Mouse (Mus musculus): Measurements from ENCODE around the gene Dnajb4. TPM values are rescaled to one million over a fixed set of nuclear protein-coding genes. Genes with fewer than 3 reads are reported as not detected.

The Dnajb4 gene
- total and polyA plus RNA-seq, 2 experiments from 2014 or later = 54.5 to 60.1 TPM

DNA sequence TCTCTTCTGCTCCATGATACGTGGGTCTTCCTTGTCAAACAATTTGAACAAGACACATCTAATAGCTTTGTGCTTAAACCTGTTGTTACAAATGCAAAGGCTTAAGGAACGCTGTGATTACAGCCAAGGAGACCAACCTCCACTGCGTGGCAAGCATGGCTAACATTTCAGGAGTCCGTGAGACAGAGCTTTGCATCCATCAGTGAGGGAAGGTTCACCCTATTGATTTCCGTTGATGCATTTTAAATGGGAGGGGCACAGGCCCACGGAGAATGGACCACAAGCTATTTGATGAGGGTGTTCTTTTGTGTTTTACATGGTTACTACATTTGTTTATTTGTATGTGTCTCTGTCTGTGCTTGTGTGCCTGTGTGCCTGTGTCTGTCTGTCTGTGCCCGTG, 81.5 kb downstream of the Dnajb4 start:
- peaks cover 7% of the 10 kb centered on the region; the same call in 1 of the 2 replicates for H3K4me1 ChIP-seq (ENCODE audit: control insufficient read depth, insufficient read depth)
- no peak for DNase-seq (ENCODE audit: low spot score)
- no peaks in the 10 kb centered on the region for H3K36me3 ChIP-seq (replicated peaks; ENCODE audit: control insufficient read depth, insufficient read depth, low read length)
- no peak overlapping the region for H3K9ac ChIP-seq (replicated peaks; ENCODE audit: low read depth, low read length)
- ATAC-seq (ENCODE audit: insufficient read depth, low read depth) = no peak
- no peak overlapping the region for H3K27ac ChIP-seq (ENCODE audit: low read depth)
- no peak overlapping the region for H3K4me3 ChIP-seq (ENCODE audit: low read depth, low read length)
- H3K4me2 ChIP-seq (ENCODE audit: low read depth, low read length) = no peak overlapping the region
- TF ChIP-seq EP300 (IDR thresholded peaks at IDR 0.05; ENCODE audit: low read depth) = no peak
- TF ChIP-seq CTCF (IDR thresholded peaks at IDR 0.05; ENCODE audit: low read depth) = no peak
- WGBS = 84% methylated on average over 7 of the region's 7 CpGs
- H3K9me3 ChIP-seq (replicated peaks; ENCODE audit: control insufficient read depth, low read length) = no peaks in the 10 kb centered on the region
- no peaks in the 10 kb centered on the region for H3K27me3 ChIP-seq (ENCODE audit: control insufficient read depth, insufficient read depth, low read length)

Other genes with a start within 250 kb of the Dnajb4 start
- not detected in 2 replicates for gene Gipc2, start 44.1 kb downstream of the Dnajb4 start, total RNA-seq (2014; rRNA removed; ENCODE audit: low replicate concordance)
- gene Gipc2, start 44.1 kb downstream of the Dnajb4 start, polyA plus RNA-seq (2015; fragmentation: Nextera tagmentation; extraction: Ambion mirVana) = 3.3 and 3.6 TPM in 2 replicates
- 71.2 and 131 TPM in 2 replicates for gene Fubp1, start 120 bp upstream of the Dnajb4 start, total RNA-seq (2014; rRNA removed; ENCODE audit: low replicate concordance)
- gene Fubp1, start 120 bp upstream of the Dnajb4 start, polyA plus RNA-seq (2015; fragmentation: Nextera tagmentation; extraction: Ambion mirVana) = 72.9 and 80.7 TPM in 2 replicates
- gene Nexn, start 56.0 kb upstream of the Dnajb4 start, total RNA-seq (2014; rRNA removed; ENCODE audit: low replicate concordance) = 32.1 and 88.6 TPM in 2 replicates
- gene Nexn, start 56.0 kb upstream of the Dnajb4 start, polyA plus RNA-seq (2015; fragmentation: Nextera tagmentation; extraction: Ambion mirVana) = 314 and 316 TPM in 2 replicates
- 6.8 and 9.8 TPM in 2 replicates for gene Miga1, start 130.1 kb upstream of the Dnajb4 start, total RNA-seq (2014; rRNA removed; ENCODE audit: low replicate concordance)
- gene Miga1, start 130.1 kb upstream of the Dnajb4 start, polyA plus RNA-seq (2015; fragmentation: Nextera tagmentation; extraction: Ambion mirVana) = 8.7 and 9.0 TPM in 2 replicates
- gene Usp33, start 136.2 kb upstream of the Dnajb4 start, total RNA-seq (2014; rRNA removed; ENCODE audit: low replicate concordance) = 16.6 and 21.7 TPM in 2 replicates
- 16.4 and 17.2 TPM in 2 replicates for gene Usp33, start 136.2 kb upstream of the Dnajb4 start, polyA plus RNA-seq (2015; fragmentation: Nextera tagmentation; extraction: Ambion mirVana)
- gene Zzz3, start 185.2 kb upstream of the Dnajb4 start, total RNA-seq (2014; rRNA removed; ENCODE audit: low replicate concordance) = 18.1 and 36.2 TPM in 2 replicates
- 21.0 and 22.4 TPM in 2 replicates for gene Zzz3, start 185.2 kb upstream of the Dnajb4 start, polyA plus RNA-seq (2015; fragmentation: Nextera tagmentation; extraction: Ambion mirVana)